Mouse (Mus musculus) bone marrow, adult 2 months (tissue): Measurements from ENCODE around the gene Vmn1r38.

Experiments used
- CTCF ChIP-seq: fragments of 200-500 bp; IDR thresholded peaks from 2 replicates; pipeline ENCODE4 v1.5.1; 2011; ENCODE audit warnings: low read length, control low read depth; ENCODE audit not compliant: control insufficient read depth, insufficient read depth
- POLR2A ChIP-seq: fragments of 200-500 bp; IDR thresholded peaks from 2 replicates; pipeline ENCODE4 v1.6.1; 2011; ENCODE audit warnings: low read depth, mild to moderate bottlenecking, control low read depth, low read length, borderline replicate concordance; ENCODE audit not compliant: control insufficient read depth

GRCm38 (mm10) chr6:66810509-66810908 lies 28.1 kb upstream of the Vmn1r38 start, which contains the start of gene Vmn1r39:
- TF ChIP-seq CTCF, result no peak
- TF ChIP-seq POLR2A, result no peak
